Mouse (Mus musculus) CH12.LX (cell line): Measurements from ENCODE around the gene Nfkbiz. TPM values are rescaled to one million over a fixed set of nuclear protein-coding genes. Genes with fewer than 3 reads are reported as not detected.
A peak's percentile ranks its signal among the peaks of the same experiment; 100 is the strongest.

Source experiments
- DNase-seq: peaks from one replicate; pipeline ENCODE4 v3.0.0-alpha.2; 2013; ENCODE audit errors: extremely low read depth
- H3K27ac ChIP-seq: 2 replicates; pipeline ENCODE4 v1.5.1; 2012; ENCODE audit warnings: low read depth, mild to moderate bottlenecking, control low read depth, moderate library complexity; ENCODE audit not compliant: insufficient read depth
- H3K27me3 ChIP-seq: replicated peaks from 2 replicates; pipeline ENCODE3; 2012; ENCODE audit warnings: inconsistent platforms
- H3K36me3 ChIP-seq, 2 experiments: replicated peaks in 1 of 2; 2 replicates each; pipeline versions ENCODE3 to v1.6.1; 2012; ENCODE audit warnings: inconsistent platforms in 1 of 2, low read length in 1 of 2, mild to moderate bottlenecking in 1 of 2, mixed read lengths in 1 of 2, moderate library complexity in 1 of 2; ENCODE audit not compliant: control insufficient read depth in 1 of 2, insufficient read depth in 1 of 2
- H3K4me1 ChIP-seq, 2 experiments: 2 replicates each; pipeline ENCODE4 v1.6.1; 2012; ENCODE audit warnings: inconsistent platforms in 1 of 2, moderate library complexity in 1 of 2; ENCODE audit not compliant: insufficient read depth in 2 of 2, control insufficient read depth in 1 of 2
- H3K4me2 ChIP-seq: 2 replicates; pipeline ENCODE4 v1.6.1; 2012; ENCODE audit warnings: low read depth, mild to moderate bottlenecking, control low read depth; ENCODE audit not compliant: poor library complexity, insufficient read depth, severe bottlenecking
- H3K4me3 ChIP-seq, 3 experiments: fragments of 150-350 bp in 1 of 3; sonication (generic) in 1 of 3; replicated peaks in 1 of 3; 2 replicates each; pipeline versions ENCODE3 to v1.5.1; 2011 to 2012; ENCODE audit warnings: low read depth in 2 of 3, low read length in 2 of 3, mild to moderate bottlenecking in 2 of 3, moderate library complexity in 2 of 3, control low read depth in 1 of 3, improper control_type of control experiment in 1 of 3, inconsistent platforms in 1 of 3, mixed read lengths in 1 of 3; ENCODE audit not compliant: poor library complexity in 1 of 3
- H3K79me2 ChIP-seq: replicated peaks from 2 replicates; pipeline ENCODE4 v1.6.1; 2012; ENCODE audit warnings: mild to moderate bottlenecking, moderate library complexity; ENCODE audit not compliant: control insufficient read depth, poor library complexity, insufficient read depth, severe bottlenecking; ENCODE audit errors: extremely low read depth
- H3K9ac ChIP-seq: 2 replicates; pipeline ENCODE4 v1.6.1; 2012; ENCODE audit warnings: low read depth, mild to moderate bottlenecking, control low read depth, moderate library complexity; ENCODE audit not compliant: insufficient read depth
- H3K9me3 ChIP-seq: replicated peaks from 2 replicates; pipeline ENCODE3; 2012; ENCODE audit warnings: low read length, inconsistent platforms, mixed read lengths
- BHLHE40 ChIP-seq: IDR thresholded peaks from 2 replicates; pipeline ENCODE4 v1.6.1; 2011; ENCODE audit warnings: mild to moderate bottlenecking, low read depth, low read length, improper control_type of control experiment
- CHD1 ChIP-seq: IDR thresholded peaks from 2 replicates; pipeline ENCODE4 v1.6.1; 2012; ENCODE audit warnings: low read depth, low read length, improper control_type of control experiment, inconsistent platforms
- CTCF ChIP-seq, 2 experiments: IDR thresholded peaks in 1 of 2; conservative IDR thresholded peaks in 1 of 2; 2 replicates each; pipeline ENCODE4 v1.5.1; 2011 to 2012; ENCODE audit warnings: low read depth in 2 of 2, low read length in 2 of 2, improper control_type of control experiment in 1 of 2, inconsistent platforms in 1 of 2, mild to moderate bottlenecking in 1 of 2, moderate library complexity in 1 of 2
- E2F4 ChIP-seq: IDR thresholded peaks from 2 replicates; pipeline ENCODE4 v1.6.1; 2011; ENCODE audit warnings: low read depth, low read length, improper control_type of control experiment; ENCODE audit not compliant: insufficient replicate concordance
- ELF1 ChIP-seq: IDR thresholded peaks from 2 replicates; pipeline ENCODE4 v1.6.1; 2014; ENCODE audit warnings: low read depth, mild to moderate bottlenecking, inconsistent platforms, low read length, improper control_type of control experiment
- EP300 ChIP-seq: IDR thresholded peaks from 2 replicates; pipeline ENCODE4 v1.6.1; 2011; ENCODE audit warnings: low read length, improper control_type of control experiment
- ETS1 ChIP-seq: conservative IDR thresholded peaks from 2 replicates; pipeline ENCODE4 v1.6.1; 2012; ENCODE audit warnings: low read depth, mild to moderate bottlenecking, inconsistent platforms, low read length, improper control_type of control experiment, moderate library complexity
- GABPA ChIP-seq: IDR thresholded peaks from 2 replicates; pipeline ENCODE4 v1.6.1; 2012; ENCODE audit warnings: low read depth, low read length, improper control_type of control experiment, inconsistent platforms; ENCODE audit not compliant: insufficient replicate concordance
- IRF4 ChIP-seq: IDR thresholded peaks from 2 replicates; pipeline ENCODE4 v1.6.1; 2014; ENCODE audit warnings: low read depth, mild to moderate bottlenecking, inconsistent platforms, low read length, improper control_type of control experiment
- JUN ChIP-seq: IDR thresholded peaks from 2 replicates; pipeline ENCODE4 v1.6.1; 2011; ENCODE audit warnings: low read depth, mild to moderate bottlenecking, low read length, improper control_type of control experiment, moderate library complexity; ENCODE audit not compliant: insufficient read depth
- JUND ChIP-seq: conservative IDR thresholded peaks from 2 replicates; pipeline ENCODE4 v1.6.1; 2011; ENCODE audit warnings: low read depth, low read length, improper control_type of control experiment
- KAT2A ChIP-seq: IDR thresholded peaks from 2 replicates; pipeline ENCODE4 v1.6.1; 2012; ENCODE audit warnings: low read length, improper control_type of control experiment, inconsistent platforms; ENCODE audit not compliant: insufficient replicate concordance
- MAFK ChIP-seq: IDR thresholded peaks from 2 replicates; pipeline ENCODE4 v1.6.1; 2011; ENCODE audit warnings: low read length, improper control_type of control experiment; ENCODE audit not compliant: insufficient replicate concordance
- MAX ChIP-seq: IDR thresholded peaks from 2 replicates; pipeline ENCODE4 v1.6.1; 2011; ENCODE audit warnings: low read length, improper control_type of control experiment
- MAZ ChIP-seq: IDR thresholded peaks from 2 replicates; pipeline ENCODE4 v1.6.1; 2012; ENCODE audit warnings: low read depth, mild to moderate bottlenecking, inconsistent platforms, low read length, improper control_type of control experiment, moderate library complexity
- MEF2A ChIP-seq: IDR thresholded peaks from 2 replicates; pipeline ENCODE4 v1.6.1; 2014; ENCODE audit warnings: low read depth, mild to moderate bottlenecking, inconsistent platforms, low read length, improper control_type of control experiment, borderline replicate concordance
- MXI1 ChIP-seq: IDR thresholded peaks from 2 replicates; pipeline ENCODE4 v1.6.1; 2011; ENCODE audit warnings: mild to moderate bottlenecking, low read depth, low read length, improper control_type of control experiment
- MYC ChIP-seq: IDR thresholded peaks from 2 replicates; pipeline ENCODE4 v1.6.1; 2011; ENCODE audit warnings: low read depth, mild to moderate bottlenecking, improper control_type of control experiment, low read length
- NELFE ChIP-seq: IDR thresholded peaks from 2 replicates; pipeline ENCODE4 v1.6.1; 2011; ENCODE audit warnings: low read depth, low read length, improper control_type of control experiment
- NRF1 ChIP-seq: IDR thresholded peaks from 2 replicates; pipeline ENCODE4 v1.6.1; 2014; ENCODE audit warnings: low read depth, mild to moderate bottlenecking, inconsistent platforms, low read length, improper control_type of control experiment, moderate library complexity
- PAX5 ChIP-seq: IDR thresholded peaks from 2 replicates; pipeline ENCODE4 v1.6.1; 2012; ENCODE audit warnings: low read length, inconsistent platforms, mixed read lengths
- POLR2A ChIP-seq: IDR thresholded peaks from 2 replicates; pipeline ENCODE4 v1.6.1; 2011; ENCODE audit warnings: low read depth, mild to moderate bottlenecking, improper control_type of control experiment, low read length
- POLR2AphosphoS2 ChIP-seq: IDR thresholded peaks from 2 replicates; pipeline ENCODE4 v1.6.1; 2011; ENCODE audit warnings: low read depth, low read length, improper control_type of control experiment
- RAD21 ChIP-seq: IDR thresholded peaks from 2 replicates; pipeline ENCODE4 v1.6.1; 2011; ENCODE audit warnings: low read depth, mild to moderate bottlenecking, low read length, improper control_type of control experiment, moderate library complexity
- SIN3A ChIP-seq: IDR thresholded peaks from 2 replicates; pipeline ENCODE4 v1.6.1; 2012; ENCODE audit warnings: low read length, improper control_type of control experiment, inconsistent platforms
- SMC3 ChIP-seq: IDR thresholded peaks from 2 replicates; pipeline ENCODE4 v1.6.1; 2011; ENCODE audit warnings: low read depth, low read length, improper control_type of control experiment
- TBP ChIP-seq: conservative IDR thresholded peaks from 2 replicates; pipeline ENCODE4 v1.6.1; 2011; ENCODE audit warnings: low read depth, low read length, improper control_type of control experiment
- TCF12 ChIP-seq: IDR thresholded peaks from 2 replicates; pipeline ENCODE4 v1.6.1; 2014; ENCODE audit warnings: low read depth, mild to moderate bottlenecking, inconsistent platforms, low read length, improper control_type of control experiment
- UBTF ChIP-seq: IDR thresholded peaks from 2 replicates; pipeline ENCODE4 v1.6.1; 2012; ENCODE audit warnings: low read depth, mild to moderate bottlenecking, inconsistent platforms, low read length, improper control_type of control experiment, moderate library complexity
- USF1 ChIP-seq: IDR thresholded peaks from 2 replicates; pipeline ENCODE4 v1.6.1; 2014; ENCODE audit warnings: low read depth, mild to moderate bottlenecking, inconsistent platforms, low read length, improper control_type of control experiment
- USF2 ChIP-seq: conservative IDR thresholded peaks from 2 replicates; pipeline ENCODE4 v1.6.1; 2011; ENCODE audit warnings: low read depth, low read length, improper control_type of control experiment
- ZNF384 ChIP-seq: IDR thresholded peaks from 2 replicates; pipeline ENCODE4 v1.6.1; 2012; ENCODE audit warnings: low read depth, low read length, improper control_type of control experiment, inconsistent platforms
- dilution Hi-C: fragments of 300-500 bp; cut with MboI; formaldehyde crosslinking; loops from 2 replicates; pipeline ENCODE4 v1.14.3; 2020; ENCODE audit warnings: low sequenced_read_pairs; ENCODE audit not compliant: extremely low pct_unique_long_range_greater_than_20kb, extremely low pct_ligation_motif_present
- in situ Hi-C: fragments of 300-500 bp; cut with MboI; formaldehyde crosslinking; loops from 3 replicates; pipeline ENCODE4 v1.14.3; 2019; ENCODE audit warnings: low sequenced_read_pairs, low pct_ligation_motif_present, low pct_unique_long_range_greater_than_20kb, mixed read lengths
- polyA plus RNA-seq: library from polyadenylated mRNA; unstranded; fragments of >175 nt; gene quantifications from 2 replicates; pipeline ENCODE4 v1.2.1, GENCODE M21; 2012; ENCODE audit warnings: low read depth; ENCODE audit not compliant: insufficient read length
- total RNA-seq, 2 experiments: library from RNA; depleted of rRNA; stranded (reverse); fragments of 300-350 nt in 1 of 2; fragments of >200 nt in 1 of 2; gene quantifications; 2 replicates each; pipeline ENCODE4 v1.2.3; 2012 to 2014

Gene Nfkbiz
- total and polyA plus RNA-seq, 3 experiments: 13.7 to 19.7 (median 17.1) TPM

- H3K9ac ChIP-seq: no peak overlapping the region
- dilution Hi-C loops: no loop called here
- H3K27me3 ChIP-seq: no peaks in the 10 kb centered on the region
- H3K79me2 ChIP-seq: no peaks in the 10 kb centered on the region
- H3K27ac ChIP-seq: no peak overlapping the region
- H3K36me3 ChIP-seq: peaks cover 37 to 54% of the 10 kb centered on the region in 2 experiments
- TF ChIP-seq PAX5: no peak
- no peak for TF ChIP-seq MAZ
- TF ChIP-seq POLR2A: no peak
- no peak for TF ChIP-seq NELFE
- TF ChIP-seq ZNF384: no peak
- no peak for TF ChIP-seq TCF12
- no peak overlapping the region for H3K4me3 ChIP-seq
- peaks cover 9% of the 10 kb centered on the region for H3K9me3 ChIP-seq
- DNase-seq: no peak
- H3K4me1 ChIP-seq: peaks cover 18 to 40% of the 10 kb centered on the region in 2 experiments
- H3K4me2 ChIP-seq: no peak overlapping the region
- in situ Hi-C loops: loop anchor here (25.0 kb wide), 1 partner anchor 715 kb away; no protein-coding TSS in a partner anchor
These were observed 13.8 kb upstream of the Nfkbiz start for GRCm38 (mm10) chr16:55852515-55852914.

GRCm38 (mm10) chr16:55850485-55850884 lies 11.8 kb upstream of the Nfkbiz start:
- Histone ChIP-seq H3K9me3 (no peaks in the 10 kb centered on the region), H3K79me2 (no peaks in the 10 kb centered on the region), H3K27ac (no peak overlapping the region; the same call in 1 of the 2 replicates), H3K27me3 (no peaks in the 10 kb centered on the region), H3K4me2 (peak overlapping the region; percentile 33), H3K4me3 (no peak overlapping the region), H3K9ac (0 out of 2 replicates have a peak overlapping the region, but pooled peaks have one; percentile 7), H3K4me1 (peaks cover 18 to 44% of the 10 kb centered on the region in 2 experiments), H3K36me3 (peaks cover 33 to 51% of the 10 kb centered on the region in 2 experiments)
- in situ Hi-C loops: loop anchor here (25.0 kb wide), 1 partner anchor 713 kb away; no protein-coding TSS in a partner anchor
- dilution Hi-C loops: no loop called here
- DNase-seq: peak; percentile 88
- TF ChIP-seq JUND (no peak), IRF4 (peak; percentile 52; the same call in 1 of the 2 replicates), E2F4 (no peak), SIN3A (peak; percentile 54; the same call in 1 of the 2 replicates), MXI1 (0 out of 2 replicates have a peak, but pooled peaks have one; percentile 48), UBTF (no peak), SMC3 (peak; percentile 37), KAT2A (0 out of 2 replicates have a peak, but pooled peaks have one; percentile 59), GABPA (no peak), RAD21 (peak; percentile 20), ETS1 (peak; percentile 69), EP300 (no peak; the same call in 1 of the 2 replicates), POLR2AphosphoS2 (no peak), TCF12 (no peak), BHLHE40 (peak; percentile 89), MYC (peak; percentile 79; the same call in 1 of the 2 replicates), ELF1 (no peak), TBP (0 out of 2 replicates have a peak, but pooled peaks have one; percentile 41), NRF1 (no peak), USF2 (peak; percentile 39), MAFK (peak; percentile 59; the same call in 1 of the 2 replicates), JUN (no peak), POLR2A (0 out of 2 replicates have a peak, but pooled peaks have one; percentile 17), USF1 (no peak), CHD1 (no peak), MAX (0 out of 2 replicates have a peak, but pooled peaks have one; percentile 55), MEF2A (peak; percentile 72), CTCF (conservative IDR thresholded peaks at IDR 0.05 in 1 of 2, IDR thresholded peaks at IDR 0.05 in 1 of 2; ENCODE audit: low read depth in 2 of 2, low read length in 2 of 2) (no peak), PAX5 (no peak)
